Mouse (Mus musculus): Measurements from ENCODE around the gene Pecam1. TPM values are rescaled to one million over a fixed set of nuclear protein-coding genes. Genes with fewer than 3 reads are reported as not detected.

Gene Pecam1
- total RNA-seq, 1 experiment = 83.9 TPM

DNA sequence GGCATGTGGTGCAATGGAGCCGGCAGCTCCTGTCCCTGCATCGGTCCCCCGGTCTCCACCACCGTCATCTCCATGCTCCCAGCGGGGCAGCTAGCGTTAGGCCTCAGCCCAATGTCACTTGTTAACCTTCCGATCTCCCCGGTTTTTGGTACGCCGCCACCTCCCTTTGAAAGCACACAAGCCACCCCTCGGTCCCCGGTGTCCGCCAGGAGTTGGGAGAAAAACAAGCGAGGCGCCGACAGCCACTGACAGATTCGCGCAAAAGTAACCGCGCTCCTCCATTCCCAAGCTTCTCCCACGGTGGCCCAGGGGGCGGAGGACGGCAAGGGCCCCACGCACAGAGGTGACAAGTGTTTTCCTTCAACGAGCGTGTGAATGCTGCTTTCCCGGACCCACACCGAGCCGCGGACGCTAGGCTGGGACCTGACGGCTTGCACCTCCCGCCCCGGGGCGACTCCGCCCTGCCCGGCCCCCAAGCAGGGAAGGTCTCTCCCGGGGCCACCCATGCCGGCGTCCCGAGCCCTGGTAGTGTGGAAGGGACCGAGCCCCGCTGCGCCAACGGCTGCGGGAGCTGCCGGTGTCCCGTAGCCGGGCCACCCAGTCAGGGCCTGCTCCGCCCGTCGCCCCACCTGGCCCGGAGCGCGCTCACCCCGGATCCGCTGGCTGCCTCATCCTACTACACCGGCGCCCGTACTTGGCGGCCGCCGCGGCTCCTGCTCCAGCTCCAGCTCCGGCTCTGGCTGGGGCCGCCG is 138.0 kb downstream of the Pecam1 start:
- peaks cover 7 to 15% of the 10 kb centered on the region in 2 experiments for H3K4me1 ChIP-seq (ENCODE audit: control insufficient read depth in 2 of 2, insufficient read depth in 2 of 2, low read length in 2 of 2, poor library complexity in 1 of 2)
- H3K9me3 ChIP-seq (ENCODE audit: control insufficient read depth, insufficient read depth, low read depth, low read length) = no peaks in the 10 kb centered on the region
- H3K27ac ChIP-seq (ENCODE audit: insufficient read depth, low read depth, low read length, poor library complexity, severe bottlenecking) = no peak overlapping the region
- TF ChIP-seq ZC3H11A (IDR thresholded peaks at IDR 0.05; ENCODE audit: borderline replicate concordance, low read depth, low read length) = no peak
- TF ChIP-seq HCFC1 (IDR thresholded peaks at IDR 0.05; ENCODE audit: borderline replicate concordance, insufficient read depth, low read length) = no peak
- TF ChIP-seq MAFK (IDR thresholded peaks at IDR 0.05; ENCODE audit: insufficient read depth, low read depth, low read length) = no peak
- TF ChIP-seq ZNF384 (IDR thresholded peaks at IDR 0.05; ENCODE audit: low read depth, low read length) = no peak
- TF ChIP-seq CHD2 (IDR thresholded peaks at IDR 0.05; ENCODE audit: low read depth, low read length) = no peak
- H3K9ac ChIP-seq (ENCODE audit: insufficient read depth, low read depth, low read length, poor library complexity, severe bottlenecking) = peak overlapping the region; percentile 88
- H3K4me3 ChIP-seq (ENCODE audit: insufficient read depth in 1 of 2, low read depth in 1 of 2, low read length in 2 of 2, poor library complexity in 1 of 2, severe bottlenecking in 1 of 2) = peak overlapping the region; percentile 91 to 95
- in situ Hi-C loops (cut with MboI; ENCODE audit: low sequenced_read_pairs in 2 of 2, unreplicated experiment in 2 of 2) = no loop called here
- H3K36me3 ChIP-seq (ENCODE audit: control insufficient read depth, insufficient read depth, low read length, poor library complexity, severe bottlenecking) = no peaks in the 10 kb centered on the region
- no peak for DNase-seq (ENCODE audit: low read depth, low spot score)

DNA sequence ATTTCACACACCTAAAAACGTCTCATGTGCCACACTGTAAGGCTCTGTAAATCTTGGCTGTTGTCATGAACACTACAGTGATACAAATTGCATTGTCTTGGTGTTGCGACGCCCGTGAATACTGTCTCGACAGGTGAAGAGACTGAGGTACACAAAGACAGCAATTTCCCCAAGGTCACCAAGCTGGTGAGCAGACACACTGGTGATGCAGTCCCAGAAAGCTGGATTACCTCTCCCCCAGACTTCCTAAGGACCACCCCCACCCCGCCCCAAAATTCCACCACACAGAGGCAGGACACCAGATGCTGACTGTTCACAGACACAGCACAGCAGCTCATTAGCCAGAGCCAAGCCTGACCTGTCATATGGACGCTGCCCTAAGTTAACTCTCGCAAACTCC is 140.7 kb downstream of the Pecam1 start:
- in situ Hi-C loops (cut with MboI; ENCODE audit: low sequenced_read_pairs in 2 of 2, unreplicated experiment in 2 of 2) = no loop called here
- DNase-seq (ENCODE audit: low read depth, low spot score) = no peak
- Histone ChIP-seq H3K36me3 (ENCODE audit: control insufficient read depth, insufficient read depth, low read length, poor library complexity, severe bottlenecking) (no peaks in the 10 kb centered on the region), H3K27ac (ENCODE audit: insufficient read depth, low read depth, low read length, poor library complexity, severe bottlenecking) (no peak overlapping the region), H3K9ac (ENCODE audit: insufficient read depth, low read depth, low read length, poor library complexity, severe bottlenecking) (no peak overlapping the region), H3K9me3 (ENCODE audit: control insufficient read depth, insufficient read depth, low read depth, low read length) (no peaks in the 10 kb centered on the region), H3K4me1 (ENCODE audit: control insufficient read depth in 2 of 2, insufficient read depth in 2 of 2, low read length in 2 of 2, poor library complexity in 1 of 2) (peaks cover 7 to 24% of the 10 kb centered on the region in 2 experiments), H3K4me3 (ENCODE audit: insufficient read depth in 1 of 2, low read depth in 1 of 2, low read length in 2 of 2, poor library complexity in 1 of 2, severe bottlenecking in 1 of 2) (no peak overlapping the region)
- no peak for TF ChIP-seq CHD2 (IDR thresholded peaks at IDR 0.05; ENCODE audit: low read depth, low read length)
- no peak for TF ChIP-seq MAFK (IDR thresholded peaks at IDR 0.05; ENCODE audit: insufficient read depth, low read depth, low read length)
- no peak for TF ChIP-seq ZNF384 (IDR thresholded peaks at IDR 0.05; ENCODE audit: low read depth, low read length)
- TF ChIP-seq HCFC1 (IDR thresholded peaks at IDR 0.05; ENCODE audit: borderline replicate concordance, insufficient read depth, low read length) = no peak
- no peak for TF ChIP-seq ZC3H11A (IDR thresholded peaks at IDR 0.05; ENCODE audit: borderline replicate concordance, low read depth, low read length)

DNA sequence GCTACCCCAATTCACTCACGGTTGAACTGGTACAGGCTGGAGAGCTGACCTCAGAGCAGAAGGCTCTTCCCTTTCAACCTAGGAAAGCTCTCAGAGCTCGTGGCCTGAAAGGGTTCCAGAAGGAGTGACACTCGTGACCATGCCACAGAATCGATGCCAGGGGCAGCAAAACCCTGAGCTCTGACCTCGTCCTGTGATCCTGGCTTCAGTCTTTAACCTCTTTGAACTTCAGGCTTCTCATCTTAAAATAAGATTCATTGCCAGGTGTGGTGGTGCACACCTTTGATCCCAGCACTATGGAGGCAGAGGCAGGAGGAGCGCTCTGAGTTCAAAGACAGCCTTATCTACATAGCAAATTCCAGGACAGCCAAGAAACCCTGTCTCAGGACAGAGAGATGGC is 143.1 kb downstream of the Pecam1 start:
- Histone ChIP-seq H3K4me3 (ENCODE audit: insufficient read depth in 1 of 2, low read depth in 1 of 2, low read length in 2 of 2, poor library complexity in 1 of 2, severe bottlenecking in 1 of 2) (no peak overlapping the region), H3K36me3 (ENCODE audit: control insufficient read depth, insufficient read depth, low read length, poor library complexity, severe bottlenecking) (no peaks in the 10 kb centered on the region), H3K27ac (ENCODE audit: insufficient read depth, low read depth, low read length, poor library complexity, severe bottlenecking) (peak overlapping the region; percentile 14; the same call in 1 of the 2 replicates), H3K9ac (ENCODE audit: insufficient read depth, low read depth, low read length, poor library complexity, severe bottlenecking) (no peak overlapping the region), H3K4me1 (ENCODE audit: control insufficient read depth in 2 of 2, insufficient read depth in 2 of 2, low read length in 2 of 2, poor library complexity in 1 of 2) (peaks cover 7 to 29% of the 10 kb centered on the region in 2 experiments), H3K9me3 (ENCODE audit: control insufficient read depth, insufficient read depth, low read depth, low read length) (no peaks in the 10 kb centered on the region)
- in situ Hi-C loops (cut with MboI; ENCODE audit: low sequenced_read_pairs in 2 of 2, unreplicated experiment in 2 of 2) = no loop called here
- TF ChIP-seq ZNF384 (IDR thresholded peaks at IDR 0.05; ENCODE audit: low read depth, low read length) (no peak), ZC3H11A (IDR thresholded peaks at IDR 0.05; ENCODE audit: borderline replicate concordance, low read depth, low read length) (no peak), HCFC1 (IDR thresholded peaks at IDR 0.05; ENCODE audit: borderline replicate concordance, insufficient read depth, low read length) (no peak), CHD2 (IDR thresholded peaks at IDR 0.05; ENCODE audit: low read depth, low read length) (no peak), MAFK (IDR thresholded peaks at IDR 0.05; ENCODE audit: insufficient read depth, low read depth, low read length) (no peak)
- no peak for DNase-seq (ENCODE audit: low read depth, low spot score)

DNA sequence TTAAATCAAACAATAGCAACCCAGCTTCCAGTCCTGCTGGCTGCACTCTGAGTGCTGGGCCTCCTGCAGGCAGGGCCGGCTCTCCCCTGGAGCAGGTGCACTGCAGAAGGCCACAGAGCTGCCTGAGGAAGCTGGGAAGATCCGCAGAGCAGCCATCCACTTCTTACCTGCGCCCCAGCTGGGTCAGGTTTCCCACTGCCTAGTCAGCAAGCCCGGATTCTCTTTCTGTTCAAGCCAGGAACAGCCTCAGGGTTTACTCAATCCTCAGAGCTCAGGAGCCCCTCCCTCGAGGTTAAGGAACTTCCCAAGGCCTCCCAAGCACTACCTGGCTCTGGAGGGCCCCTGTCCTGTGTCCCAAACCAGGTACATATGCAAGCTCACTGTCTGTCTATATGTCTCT is 144.4 kb downstream of the Pecam1 start:
- no peak overlapping the region; the same call in 1 of the 2 replicates for H3K27ac ChIP-seq (ENCODE audit: insufficient read depth, low read depth, low read length, poor library complexity, severe bottlenecking)
- no peaks in the 10 kb centered on the region for H3K36me3 ChIP-seq (ENCODE audit: control insufficient read depth, insufficient read depth, low read length, poor library complexity, severe bottlenecking)
- TF ChIP-seq MAFK (IDR thresholded peaks at IDR 0.05; ENCODE audit: insufficient read depth, low read depth, low read length) = peak; percentile 50; the same call in 1 of the 2 replicates
- no peak for TF ChIP-seq HCFC1 (IDR thresholded peaks at IDR 0.05; ENCODE audit: borderline replicate concordance, insufficient read depth, low read length)
- no peaks in the 10 kb centered on the region for H3K9me3 ChIP-seq (ENCODE audit: control insufficient read depth, insufficient read depth, low read depth, low read length)
- H3K9ac ChIP-seq (ENCODE audit: insufficient read depth, low read depth, low read length, poor library complexity, severe bottlenecking) = no peak overlapping the region
- in situ Hi-C loops (cut with MboI; ENCODE audit: low sequenced_read_pairs in 2 of 2, unreplicated experiment in 2 of 2) = no loop called here
- peak; percentile 38 for DNase-seq (ENCODE audit: low read depth, low spot score)
- peaks cover 5 to 27% of the 10 kb centered on the region in 2 experiments for H3K4me1 ChIP-seq (ENCODE audit: control insufficient read depth in 2 of 2, insufficient read depth in 2 of 2, low read length in 2 of 2, poor library complexity in 1 of 2)
- H3K4me3 ChIP-seq (ENCODE audit: insufficient read depth in 1 of 2, low read depth in 1 of 2, low read length in 2 of 2, poor library complexity in 1 of 2, severe bottlenecking in 1 of 2) = no peak overlapping the region; a peak in 1 of 4 replicates

Other genes starting within 250 kb of the Pecam1 start
- 33.6 and 34.4 TPM in 2 replicates for gene Tex2, start 137.2 kb downstream of the Pecam1 start, total RNA-seq (2012; rRNA removed)
- 0.58 TPM in 1 of 2 replicates, not detected in the other for gene Milr1, start 598 bp upstream of the Pecam1 start, total RNA-seq (2012; rRNA removed)
- 8.7 and 11.4 TPM in 2 replicates for gene Polg2, start 28.9 kb upstream of the Pecam1 start, total RNA-seq (2012; rRNA removed)
- gene Ddx5, start 38.6 kb upstream of the Pecam1 start, total RNA-seq (2012; rRNA removed) = 300 and 403 TPM in 2 replicates
- 14.1 and 15.4 TPM in 2 replicates for gene Cep95, start 38.6 kb upstream of the Pecam1 start, total RNA-seq (2012; rRNA removed)
- 19.9 and 25.3 TPM in 2 replicates for gene Smurf2, start 170.1 kb upstream of the Pecam1 start, total RNA-seq (2012; rRNA removed)
- 212 and 245 TPM in 2 replicates for gene Kpna2, start 248.9 kb upstream of the Pecam1 start, total RNA-seq (2012; rRNA removed)